Mouse (Mus musculus): Measurements from ENCODE around the gene Rwdd2b.

Rwdd2b gene

GRCm38 (mm10) chr16:87420662-87421061, 19.7 kb downstream of the Rwdd2b start:
- no peak for DNase-seq (ENCODE audit: low spot score in 2 of 2)

- DNase-seq (ENCODE audit: low spot score in 2 of 2): no peak
Measured at GRCm38 (mm10) chr16:87405001-87405400, 35.4 kb downstream of the Rwdd2b start.

GRCm38 (mm10) chr16:87393813-87394548, 46.4 kb downstream of the Rwdd2b start:
- DNase-seq (ENCODE audit: low spot score in 2 of 2): peak; percentile 25 to 56

- DNase-seq (ENCODE audit: low spot score in 2 of 2): no peak
Measured at GRCm38 (mm10) chr16:87387444-87387977, 52.9 kb downstream of the Rwdd2b start.

- DNase-seq (ENCODE audit: low spot score in 2 of 2): no peak
Measured at GRCm38 (mm10) chr16:87384366-87384765, 56.0 kb downstream of the Rwdd2b start.
